ENCODE assay signal across 12 mouse cellular contexts in genomic region chr6:113013550-113013949, GRCm38 (mm10). TPM values are rescaled to one million over a fixed set of nuclear protein-coding genes. Genes with fewer than 3 reads are reported as not detected.
DNase-seq lines count a peak whose midpoint lies in the region; ATAC-seq lines count a peak whose summit lies in the region.
"Had no signal": no experiment of that assay in that cellular context is flagged by ENCODE, and none has a peak within 500 bp of the region (broad histone marks: within the 10 kb centered on the region; RNA-seq: fewer than 3 reads in every experiment).

No protein-coding gene starts in this region.

- WGBS in embryonic facial prominence, embryonic 10.5 days = 90% methylated on average over 4 of the region's 4 CpGs
- WGBS in forebrain, embryonic 10.5 days = 87% methylated on average over 4 of the region's 4 CpGs
- WGBS in hindbrain, embryonic 15.5 days = 70% methylated on average over 4 of the region's 4 CpGs
- WGBS in midbrain, embryonic 14.5 days = 78% methylated on average over 4 of the region's 4 CpGs

- peaks cover 43% of the 10 kb centered on the region for H3K4me1 ChIP-seq in embryonic facial prominence, embryonic 10.5 days
- H3K4me1 ChIP-seq in forebrain, embryonic 10.5 days = peaks cover 61% of the 10 kb centered on the region
- H3K4me1 ChIP-seq in hindbrain, embryonic 15.5 days (replicated peaks) = peaks cover 24% of the 10 kb centered on the region
- peaks cover 23% of the 10 kb centered on the region for H3K4me1 ChIP-seq in midbrain, embryonic 14.5 days (ENCODE audit: control insufficient read depth, insufficient read depth, low read length)

- no peak overlapping the region for H3K4me3 ChIP-seq in embryonic facial prominence, embryonic 10.5 days
- H3K4me3 ChIP-seq in forebrain, embryonic 10.5 days = no peak overlapping the region
- H3K4me3 ChIP-seq in hindbrain, embryonic 15.5 days = no peak overlapping the region
- H3K4me3 ChIP-seq in midbrain, embryonic 14.5 days (replicated peaks; ENCODE audit: low read depth, low read length) = no peak overlapping the region

- H3K9ac ChIP-seq in hindbrain, embryonic 15.5 days = no peak overlapping the region
- no peak overlapping the region for H3K9ac ChIP-seq in midbrain, embryonic 14.5 days (replicated peaks; ENCODE audit: low read length)
- H3K9ac ChIP-seq: lung, embryonic 14.5 days had no signal

- H3K27me3 ChIP-seq in embryonic facial prominence, embryonic 10.5 days (replicated peaks; ENCODE audit: low read depth, poor library complexity, severe bottlenecking) = no peaks in the 10 kb centered on the region
- H3K27me3 ChIP-seq in forebrain, embryonic 10.5 days (ENCODE audit: poor library complexity, severe bottlenecking) = 0 out of 2 replicates have a peak, but pooled peaks cover 7% of the 10 kb centered on the region
- no peaks in the 10 kb centered on the region for H3K27me3 ChIP-seq in hindbrain, embryonic 15.5 days
- H3K27me3 ChIP-seq in midbrain, embryonic 14.5 days (ENCODE audit: control insufficient read depth, insufficient read depth, low read length) = no peaks in the 10 kb centered on the region

- DNase-seq in embryonic facial prominence, embryonic 10.5 days (ENCODE audit: low spot score) = no peak
- no peak for DNase-seq in forebrain, embryonic 10.5 days (ENCODE audit: extremely low spot score, low spot score)
- DNase-seq in midbrain, embryonic 14.5 days = no peak
- DNase-seq in kidney, postnatal 14 days = no peak
- no peak for DNase-seq in kidney, postnatal 36 days
- DNase-seq in urinary bladder, adult 18-20 months (ENCODE audit: low spot score in 2 of 2) = no peak
- no peak for DNase-seq in embryo, embryonic 9.5 days (ENCODE audit: extremely low spot score)
- DNase-seq: cerebellum, adult 9-10 months; gastrocnemius, postnatal 36 days; heart, postnatal 14 days; lung, embryonic 14.5 days had no signal

- H3K4me2 ChIP-seq in hindbrain, embryonic 15.5 days = no peak overlapping the region
- H3K4me2 ChIP-seq in midbrain, embryonic 14.5 days (ENCODE audit: low read length) = no peak overlapping the region
- H3K4me2 ChIP-seq: lung, embryonic 14.5 days had no signal

- ATAC-seq in hindbrain, embryonic 15.5 days (ENCODE audit: low FRiP score, low read depth) = no peak
- no peak for ATAC-seq in midbrain, embryonic 14.5 days (ENCODE audit: low FRiP score, low TSS enrichment)

- H3K36me3 ChIP-seq in embryonic facial prominence, embryonic 10.5 days (replicated peaks) = no peaks in the 10 kb centered on the region
- no peaks in the 10 kb centered on the region for H3K36me3 ChIP-seq in forebrain, embryonic 10.5 days (replicated peaks)
- H3K36me3 ChIP-seq in hindbrain, embryonic 15.5 days = no peaks in the 10 kb centered on the region
- no peaks in the 10 kb centered on the region for H3K36me3 ChIP-seq in midbrain, embryonic 14.5 days (ENCODE audit: control insufficient read depth, insufficient read depth, low read length)

- no peaks in the 10 kb centered on the region for H3K9me3 ChIP-seq in embryonic facial prominence, embryonic 10.5 days
- no peaks in the 10 kb centered on the region for H3K9me3 ChIP-seq in forebrain, embryonic 10.5 days
- no peaks in the 10 kb centered on the region for H3K9me3 ChIP-seq in hindbrain, embryonic 15.5 days
- no peaks in the 10 kb centered on the region for H3K9me3 ChIP-seq in midbrain, embryonic 14.5 days (ENCODE audit: control insufficient read depth, low read length)

- peak overlapping the region; percentile 80 for H3K27ac ChIP-seq in embryonic facial prominence, embryonic 10.5 days (replicated peaks)
- H3K27ac ChIP-seq in forebrain, embryonic 10.5 days = peak overlapping the region; percentile 84
- peak overlapping the region; percentile 61; the same call in 1 of the 2 replicates for H3K27ac ChIP-seq in hindbrain, embryonic 15.5 days (replicated peaks)
- peak overlapping the region; percentile 69 for H3K27ac ChIP-seq in midbrain, embryonic 14.5 days (replicated peaks; ENCODE audit: low read depth, low read length)

RNA-seq across cellular contexts. Expression of gene Thumpd3, which starts 32.5 kb away (rescaled TPM):
- polyA plus RNA-seq in embryonic facial prominence, embryonic 10.5 days (2016; fragmentation: Nextera tagmentation; extraction: Ambion mirVana) = 65.8 and 66.2 TPM in 2 replicates
- 75.2 and 81.4 TPM in 2 replicates for polyA plus RNA-seq in forebrain, embryonic 10.5 days (2016; fragmentation: Nextera tagmentation; extraction: Ambion mirVana)
- polyA plus RNA-seq in hindbrain, embryonic 15.5 days (2015; fragmentation: Nextera tagmentation; extraction: Ambion mirVana) = 50.1 and 50.8 TPM in 2 replicates
- polyA plus RNA-seq in midbrain, embryonic 14.5 days (2014; fragmentation: Nextera tagmentation; extraction: Ambion mirVana) = 48.3 and 50.0 TPM in 2 replicates
